Mouse (Mus musculus) CH12.LX (cell line): Measurements from ENCODE around the gene Tnfrsf26. TPM values are rescaled to one million over a fixed set of nuclear protein-coding genes. Genes with fewer than 3 reads are reported as not detected.

Source experiments
- DNase-seq: peaks from one replicate; pipeline ENCODE4 v3.0.0-alpha.2; 2013; ENCODE audit errors: extremely low read depth
- H3K27ac ChIP-seq: 2 replicates; pipeline ENCODE4 v1.5.1; 2012; ENCODE audit warnings: low read depth, mild to moderate bottlenecking, control low read depth, moderate library complexity; ENCODE audit not compliant: insufficient read depth
- H3K27me3 ChIP-seq: replicated peaks from 2 replicates; pipeline ENCODE3; 2012; ENCODE audit warnings: inconsistent platforms
- H3K36me3 ChIP-seq, 2 experiments: replicated peaks in 1 of 2; 2 replicates each; pipeline versions ENCODE3 to v1.6.1; 2012; ENCODE audit warnings: inconsistent platforms in 1 of 2, low read length in 1 of 2, mild to moderate bottlenecking in 1 of 2, mixed read lengths in 1 of 2, moderate library complexity in 1 of 2; ENCODE audit not compliant: control insufficient read depth in 1 of 2, insufficient read depth in 1 of 2
- H3K4me1 ChIP-seq, 2 experiments: 2 replicates each; pipeline ENCODE4 v1.6.1; 2012; ENCODE audit warnings: inconsistent platforms in 1 of 2, moderate library complexity in 1 of 2; ENCODE audit not compliant: insufficient read depth in 2 of 2, control insufficient read depth in 1 of 2
- H3K4me2 ChIP-seq: 2 replicates; pipeline ENCODE4 v1.6.1; 2012; ENCODE audit warnings: low read depth, mild to moderate bottlenecking, control low read depth; ENCODE audit not compliant: poor library complexity, insufficient read depth, severe bottlenecking
- H3K4me3 ChIP-seq, 3 experiments: fragments of 150-350 bp in 1 of 3; sonication (generic) in 1 of 3; replicated peaks in 1 of 3; 2 replicates each; pipeline versions ENCODE3 to v1.5.1; 2011 to 2012; ENCODE audit warnings: low read depth in 2 of 3, low read length in 2 of 3, mild to moderate bottlenecking in 2 of 3, moderate library complexity in 2 of 3, control low read depth in 1 of 3, improper control_type of control experiment in 1 of 3, inconsistent platforms in 1 of 3, mixed read lengths in 1 of 3; ENCODE audit not compliant: poor library complexity in 1 of 3
- H3K79me2 ChIP-seq: replicated peaks from 2 replicates; pipeline ENCODE4 v1.6.1; 2012; ENCODE audit warnings: mild to moderate bottlenecking, moderate library complexity; ENCODE audit not compliant: control insufficient read depth, poor library complexity, insufficient read depth, severe bottlenecking; ENCODE audit errors: extremely low read depth
- H3K9ac ChIP-seq: 2 replicates; pipeline ENCODE4 v1.6.1; 2012; ENCODE audit warnings: low read depth, mild to moderate bottlenecking, control low read depth, moderate library complexity; ENCODE audit not compliant: insufficient read depth
- H3K9me3 ChIP-seq: replicated peaks from 2 replicates; pipeline ENCODE3; 2012; ENCODE audit warnings: low read length, inconsistent platforms, mixed read lengths
- CHD1 ChIP-seq: IDR thresholded peaks from 2 replicates; pipeline ENCODE4 v1.6.1; 2012; ENCODE audit warnings: low read depth, low read length, improper control_type of control experiment, inconsistent platforms
- CTCF ChIP-seq, 2 experiments: IDR thresholded peaks in 1 of 2; conservative IDR thresholded peaks in 1 of 2; 2 replicates each; pipeline ENCODE4 v1.5.1; 2011 to 2012; ENCODE audit warnings: low read depth in 2 of 2, low read length in 2 of 2, improper control_type of control experiment in 1 of 2, inconsistent platforms in 1 of 2, mild to moderate bottlenecking in 1 of 2, moderate library complexity in 1 of 2
- E2F4 ChIP-seq: IDR thresholded peaks from 2 replicates; pipeline ENCODE4 v1.6.1; 2011; ENCODE audit warnings: low read depth, low read length, improper control_type of control experiment; ENCODE audit not compliant: insufficient replicate concordance
- ETS1 ChIP-seq: conservative IDR thresholded peaks from 2 replicates; pipeline ENCODE4 v1.6.1; 2012; ENCODE audit warnings: low read depth, mild to moderate bottlenecking, inconsistent platforms, low read length, improper control_type of control experiment, moderate library complexity
- HCFC1 ChIP-seq: IDR thresholded peaks from 2 replicates; pipeline ENCODE4 v1.6.1; 2012; ENCODE audit warnings: low read depth, mild to moderate bottlenecking, inconsistent platforms, low read length, improper control_type of control experiment
- IRF4 ChIP-seq: IDR thresholded peaks from 2 replicates; pipeline ENCODE4 v1.6.1; 2014; ENCODE audit warnings: low read depth, mild to moderate bottlenecking, inconsistent platforms, low read length, improper control_type of control experiment
- JUN ChIP-seq: IDR thresholded peaks from 2 replicates; pipeline ENCODE4 v1.6.1; 2011; ENCODE audit warnings: low read depth, mild to moderate bottlenecking, low read length, improper control_type of control experiment, moderate library complexity; ENCODE audit not compliant: insufficient read depth
- MAX ChIP-seq: IDR thresholded peaks from 2 replicates; pipeline ENCODE4 v1.6.1; 2011; ENCODE audit warnings: low read length, improper control_type of control experiment
- MAZ ChIP-seq: IDR thresholded peaks from 2 replicates; pipeline ENCODE4 v1.6.1; 2012; ENCODE audit warnings: low read depth, mild to moderate bottlenecking, inconsistent platforms, low read length, improper control_type of control experiment, moderate library complexity
- MXI1 ChIP-seq: IDR thresholded peaks from 2 replicates; pipeline ENCODE4 v1.6.1; 2011; ENCODE audit warnings: mild to moderate bottlenecking, low read depth, low read length, improper control_type of control experiment
- MYC ChIP-seq: IDR thresholded peaks from 2 replicates; pipeline ENCODE4 v1.6.1; 2011; ENCODE audit warnings: low read depth, mild to moderate bottlenecking, improper control_type of control experiment, low read length
- PAX5 ChIP-seq: IDR thresholded peaks from 2 replicates; pipeline ENCODE4 v1.6.1; 2012; ENCODE audit warnings: low read length, inconsistent platforms, mixed read lengths
- POLR2A ChIP-seq: IDR thresholded peaks from 2 replicates; pipeline ENCODE4 v1.6.1; 2011; ENCODE audit warnings: low read depth, mild to moderate bottlenecking, improper control_type of control experiment, low read length
- POLR2AphosphoS2 ChIP-seq: IDR thresholded peaks from 2 replicates; pipeline ENCODE4 v1.6.1; 2011; ENCODE audit warnings: low read depth, low read length, improper control_type of control experiment
- RAD21 ChIP-seq: IDR thresholded peaks from 2 replicates; pipeline ENCODE4 v1.6.1; 2011; ENCODE audit warnings: low read depth, mild to moderate bottlenecking, low read length, improper control_type of control experiment, moderate library complexity
- RCOR1 ChIP-seq: conservative IDR thresholded peaks from 2 replicates; pipeline ENCODE4 v1.6.1; 2012; ENCODE audit warnings: low read depth, mild to moderate bottlenecking, inconsistent platforms, low read length, improper control_type of control experiment
- SIN3A ChIP-seq: IDR thresholded peaks from 2 replicates; pipeline ENCODE4 v1.6.1; 2012; ENCODE audit warnings: low read length, improper control_type of control experiment, inconsistent platforms
- SMC3 ChIP-seq: IDR thresholded peaks from 2 replicates; pipeline ENCODE4 v1.6.1; 2011; ENCODE audit warnings: low read depth, low read length, improper control_type of control experiment
- TCF12 ChIP-seq: IDR thresholded peaks from 2 replicates; pipeline ENCODE4 v1.6.1; 2014; ENCODE audit warnings: low read depth, mild to moderate bottlenecking, inconsistent platforms, low read length, improper control_type of control experiment
- USF1 ChIP-seq: IDR thresholded peaks from 2 replicates; pipeline ENCODE4 v1.6.1; 2014; ENCODE audit warnings: low read depth, mild to moderate bottlenecking, inconsistent platforms, low read length, improper control_type of control experiment
- USF2 ChIP-seq: conservative IDR thresholded peaks from 2 replicates; pipeline ENCODE4 v1.6.1; 2011; ENCODE audit warnings: low read depth, low read length, improper control_type of control experiment
- ZC3H11A ChIP-seq: IDR thresholded peaks from 2 replicates; pipeline ENCODE4 v1.6.1; 2012; ENCODE audit warnings: low read depth, mild to moderate bottlenecking, inconsistent platforms, low read length, improper control_type of control experiment
- ZMIZ1 ChIP-seq: IDR thresholded peaks from 2 replicates; pipeline ENCODE4 v1.6.1; 2012; ENCODE audit warnings: low read depth, mild to moderate bottlenecking, inconsistent platforms, low read length, improper control_type of control experiment
- ZNF384 ChIP-seq: IDR thresholded peaks from 2 replicates; pipeline ENCODE4 v1.6.1; 2012; ENCODE audit warnings: low read depth, low read length, improper control_type of control experiment, inconsistent platforms
- dilution Hi-C: fragments of 300-500 bp; cut with MboI; formaldehyde crosslinking; loops from 2 replicates; pipeline ENCODE4 v1.14.3; 2020; ENCODE audit warnings: low sequenced_read_pairs; ENCODE audit not compliant: extremely low pct_unique_long_range_greater_than_20kb, extremely low pct_ligation_motif_present
- in situ Hi-C: fragments of 300-500 bp; cut with MboI; formaldehyde crosslinking; loops from 3 replicates; pipeline ENCODE4 v1.14.3; 2019; ENCODE audit warnings: low sequenced_read_pairs, low pct_ligation_motif_present, low pct_unique_long_range_greater_than_20kb, mixed read lengths
- polyA plus RNA-seq: library from polyadenylated mRNA; unstranded; fragments of >175 nt; gene quantifications from 2 replicates; pipeline ENCODE4 v1.2.1, GENCODE M21; 2012; ENCODE audit warnings: low read depth; ENCODE audit not compliant: insufficient read length
- total RNA-seq, 2 experiments: library from RNA; depleted of rRNA; stranded (reverse); fragments of 300-350 nt in 1 of 2; fragments of >200 nt in 1 of 2; gene quantifications; 2 replicates each; pipeline ENCODE4 v1.2.3; 2012 to 2014

Gene Tnfrsf26
- total and polyA plus RNA-seq, 3 experiments, result 5.7 to 8.3 (median 8.3) TPM

DNA sequence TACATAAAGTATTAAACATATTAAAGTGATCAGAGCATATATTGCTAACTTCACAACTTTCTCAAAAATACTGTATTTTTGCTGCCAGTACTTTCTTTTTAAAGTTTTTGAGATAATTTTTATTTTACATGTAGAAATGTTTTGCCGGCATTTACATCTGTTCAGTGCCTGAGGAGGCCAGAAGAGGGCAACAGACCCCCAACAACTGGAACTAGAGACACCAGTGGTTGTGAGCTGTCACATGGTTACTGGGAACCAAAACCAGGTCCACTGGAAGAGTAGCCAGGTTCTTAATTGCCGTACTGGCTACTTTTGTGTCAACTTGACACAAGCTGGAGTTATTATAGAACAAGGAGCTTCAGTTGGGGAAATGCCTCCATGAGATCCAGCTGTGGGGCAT lies 26.8 kb downstream of the Tnfrsf26 start:
- peaks cover 3% of the 10 kb centered on the region for H3K27me3 ChIP-seq
- peak; percentile 47 for TF ChIP-seq SMC3
- no peak for TF ChIP-seq HCFC1
- peak; percentile 52; the same call in 1 of the 2 replicates for TF ChIP-seq MYC
- TF ChIP-seq ZNF384, result no peak
- TF ChIP-seq CTCF (conservative IDR thresholded peaks at IDR 0.05 in 1 of 2, IDR thresholded peaks at IDR 0.05 in 1 of 2; ENCODE audit: low read depth in 2 of 2, low read length in 2 of 2), result peak in 1 of 2 experiments; percentile 63; a peak in 2 of 4 replicates
- no peak for TF ChIP-seq POLR2A
- 0 out of 2 replicates have a peak, but pooled peaks have one; percentile 8 for TF ChIP-seq USF2
- TF ChIP-seq ETS1, result no peak
- 0 out of 2 replicates have a peak, but pooled peaks have one; percentile 26 for TF ChIP-seq MAX
- TF ChIP-seq RAD21, result peak; percentile 60
- TF ChIP-seq ZMIZ1, result no peak
- TF ChIP-seq TCF12, result no peak
- no peak for TF ChIP-seq ZC3H11A
- no peak for TF ChIP-seq PAX5
- no peak for TF ChIP-seq MAZ
- no peak for TF ChIP-seq POLR2AphosphoS2
- 0 out of 2 replicates have a peak, but pooled peaks have one; percentile 25 for TF ChIP-seq USF1
- no peak for TF ChIP-seq CHD1
- peak; percentile 9; the same call in 1 of the 2 replicates for TF ChIP-seq IRF4
- no peak for TF ChIP-seq MXI1
- no peak for TF ChIP-seq SIN3A
- TF ChIP-seq JUN, result no peak
- TF ChIP-seq E2F4, result no peak
- no peak for TF ChIP-seq RCOR1
- no peak overlapping the region for H3K9ac ChIP-seq
- peak; percentile 36 for DNase-seq
- peaks cover 32% of the 10 kb centered on the region for H3K79me2 ChIP-seq
- no peak overlapping the region for H3K4me2 ChIP-seq
- peaks cover 11 to 26% of the 10 kb centered on the region in 2 experiments for H3K4me1 ChIP-seq
- no peaks in the 10 kb centered on the region for H3K9me3 ChIP-seq
- H3K36me3 ChIP-seq, result peaks cover 13 to 21% of the 10 kb centered on the region in 2 experiments
- H3K4me3 ChIP-seq, result no peak overlapping the region
- in situ Hi-C loops (no loop called here), dilution Hi-C loops (no loop called here)
- no peak overlapping the region for H3K27ac ChIP-seq
